Mouse (Mus musculus) limb, embryonic 13.5 days (tissue): ENCODE data around the gene Adh4. TPM values are rescaled to one million over a fixed set of nuclear protein-coding genes. Genes with fewer than 3 reads are reported as not detected.

ENCODE experiments used
- ATAC-seq: fragments of 200-750 bp; cut with Nextera tagmentation; 2 replicates; pipeline ENCODE4 v1.8.0; 2017; ENCODE audit warnings: low read depth, moderate number of reproducible peaks, moderate TSS enrichment; ENCODE audit not compliant: low FRiP score
- H3K27ac ChIP-seq: fragments of 300-500 bp; sonication (generic); 2 replicates; pipeline ENCODE4 v1.5.1; 2015; ENCODE audit warnings: inconsistent platforms, mild to moderate bottlenecking, moderate library complexity
- H3K27me3 ChIP-seq: fragments of 300-500 bp; sonication (generic); 2 replicates; pipeline ENCODE4 v1.6.1; 2015; ENCODE audit warnings: mild to moderate bottlenecking, inconsistent platforms
- H3K36me3 ChIP-seq: fragments of 300-500 bp; sonication (generic); 2 replicates; pipeline ENCODE4 v1.6.1; 2015; ENCODE audit warnings: inconsistent platforms, mild to moderate bottlenecking, moderate library complexity
- H3K4me1 ChIP-seq: fragments of 300-500 bp; sonication (generic); 2 replicates; pipeline ENCODE4 v1.6.1; 2015; ENCODE audit warnings: inconsistent platforms
- H3K4me2 ChIP-seq: fragments of 300-500 bp; sonication (generic); replicated peaks from 2 replicates; pipeline ENCODE4 v1.6.1; 2015; ENCODE audit warnings: inconsistent platforms, mild to moderate bottlenecking, moderate library complexity
- H3K4me3 ChIP-seq: fragments of 300-500 bp; sonication (generic); 2 replicates; pipeline ENCODE4 v1.5.1; 2015; ENCODE audit warnings: moderate library complexity, mild to moderate bottlenecking, inconsistent platforms
- H3K9ac ChIP-seq: fragments of 300-500 bp; sonication (generic); 2 replicates; pipeline ENCODE4 v1.6.1; 2015; ENCODE audit warnings: mild to moderate bottlenecking, inconsistent platforms
- H3K9me3 ChIP-seq: fragments of 300-500 bp; sonication (generic); 2 replicates; pipeline ENCODE4 v1.6.1; 2016; ENCODE audit warnings: inconsistent platforms
- WGBS: fragments of 180-500 bp; shearing (Covaris S2); methylation state at CpG from one replicate; pipeline ENCODE4 v1.1.7; 2015; 5-methylcytosine and 5-hydroxymethylcytosine counted together
- polyA plus RNA-seq: library from polyadenylated mRNA; unstranded; fragments of >200 nt; fragmentation: Nextera tagmentation; extraction: Ambion mirVana; gene quantifications from 2 replicates; pipeline ENCODE4 v1.2.1, GENCODE M21; 2015

Gene Adh4
- polyA plus RNA-seq, 1 experiment from 2014 or later, result not detected

DNA sequence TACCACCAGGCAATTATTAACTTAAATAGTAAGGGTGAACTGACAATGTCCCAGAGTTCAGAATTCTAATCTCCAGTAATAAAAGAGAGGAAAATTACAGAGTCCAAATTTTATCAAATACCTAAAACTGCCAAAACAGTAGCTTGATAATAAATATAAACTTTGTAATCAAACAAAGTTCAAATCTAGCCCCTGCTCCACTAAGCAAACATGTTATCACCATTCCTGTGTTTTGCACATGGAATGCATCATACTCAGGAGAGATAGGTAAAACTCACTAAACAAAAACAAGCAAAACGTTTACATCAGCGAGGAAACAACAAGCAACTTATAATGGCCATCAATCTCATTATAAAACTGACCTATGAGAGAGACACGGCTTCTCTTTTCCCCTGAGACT is 5.1 kb upstream of the Adh4 start:
- Histone ChIP-seq H3K9me3 (no peaks in the 10 kb centered on the region), H3K4me1 (no peaks in the 10 kb centered on the region), H3K27ac (no peak overlapping the region), H3K4me2 (no peak overlapping the region), H3K36me3 (no peaks in the 10 kb centered on the region), H3K27me3 (no peaks in the 10 kb centered on the region), H3K9ac (no peak overlapping the region), H3K4me3 (no peak overlapping the region)
- no peak for ATAC-seq
- WGBS, result 75% methylated on average over 3 of the region's 3 CpGs

DNA sequence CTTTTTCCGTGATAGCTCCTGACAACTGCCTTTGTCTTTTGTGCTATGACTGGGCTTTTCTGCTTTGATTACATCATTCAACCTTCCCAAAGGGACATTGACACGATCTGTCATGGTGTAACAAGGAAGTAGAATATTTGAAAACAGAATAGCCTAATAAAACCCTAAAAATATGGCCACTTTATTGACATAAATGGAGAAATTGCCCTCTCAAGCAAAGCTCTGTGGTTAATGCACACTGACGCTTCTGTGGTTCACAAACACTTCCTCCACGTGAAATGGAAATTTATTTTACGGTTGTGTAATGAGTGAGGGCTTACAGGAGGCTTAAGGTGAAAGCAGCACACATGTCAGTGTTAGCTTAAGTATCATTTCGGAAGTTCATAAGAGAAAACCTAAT is 4.1 kb downstream of the Adh4 start:
- H3K36me3 ChIP-seq, result no peaks in the 10 kb centered on the region
- H3K9me3 ChIP-seq, result no peaks in the 10 kb centered on the region
- H3K27ac ChIP-seq, result no peak overlapping the region
- H3K4me1 ChIP-seq, result no peaks in the 10 kb centered on the region
- WGBS, result 37% methylated on average over 6 of the region's 6 CpGs
- no peak overlapping the region for H3K4me2 ChIP-seq
- H3K9ac ChIP-seq, result no peak overlapping the region
- H3K4me3 ChIP-seq, result no peak overlapping the region
- H3K27me3 ChIP-seq, result no peaks in the 10 kb centered on the region
- no peak for ATAC-seq

GRCm38 (mm10) chr3:138420385-138420784 is 5.1 kb downstream of the Adh4 start:
- H3K9me3 ChIP-seq, result no peaks in the 10 kb centered on the region
- 91% methylated on average over 3 of the region's 3 CpGs for WGBS
- H3K4me1 ChIP-seq, result no peaks in the 10 kb centered on the region
- H3K4me2 ChIP-seq, result no peak overlapping the region
- H3K36me3 ChIP-seq, result no peaks in the 10 kb centered on the region
- H3K9ac ChIP-seq, result no peak overlapping the region
- ATAC-seq, result no peak
- no peak overlapping the region for H3K27ac ChIP-seq
- H3K27me3 ChIP-seq, result no peaks in the 10 kb centered on the region
- no peak overlapping the region for H3K4me3 ChIP-seq

DNA sequence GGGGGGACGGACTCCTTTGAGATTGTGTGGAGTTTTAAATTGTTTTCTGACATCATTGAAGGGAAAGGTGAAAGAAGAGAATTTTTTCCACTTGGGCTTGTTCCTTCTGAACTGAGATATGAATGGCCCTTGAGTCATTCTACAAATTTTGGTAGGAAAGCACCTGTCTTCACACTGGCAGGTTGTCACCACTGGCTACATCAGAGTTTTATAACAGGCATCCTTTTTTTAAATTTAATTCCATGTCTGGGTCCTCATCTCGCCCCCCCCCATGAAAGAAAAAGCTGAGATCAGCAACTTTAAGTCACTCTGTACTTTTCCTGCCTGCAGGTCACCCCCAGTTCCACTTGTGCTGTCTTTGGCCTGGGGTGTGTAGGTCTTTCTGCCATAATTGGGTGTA is 8.4 kb downstream of the Adh4 start:
- H3K4me3 ChIP-seq, result no peak overlapping the region
- ATAC-seq, result no peak
- WGBS, result 67% methylated on average over 2 of the region's 2 CpGs
- no peak overlapping the region for H3K4me2 ChIP-seq
- H3K27ac ChIP-seq, result no peak overlapping the region
- no peaks in the 10 kb centered on the region for H3K9me3 ChIP-seq
- H3K36me3 ChIP-seq, result no peaks in the 10 kb centered on the region
- H3K9ac ChIP-seq, result no peak overlapping the region
- H3K27me3 ChIP-seq, result no peaks in the 10 kb centered on the region
- H3K4me1 ChIP-seq, result no peaks in the 10 kb centered on the region

- no peak overlapping the region for H3K4me2 ChIP-seq
- no peaks in the 10 kb centered on the region for H3K36me3 ChIP-seq
- WGBS, result 63% methylated on average over 4 of the region's 4 CpGs
- H3K27me3 ChIP-seq, result no peaks in the 10 kb centered on the region
- no peaks in the 10 kb centered on the region for H3K4me1 ChIP-seq
- no peak overlapping the region for H3K9ac ChIP-seq
- H3K4me3 ChIP-seq, result no peak overlapping the region
- no peaks in the 10 kb centered on the region for H3K9me3 ChIP-seq
- ATAC-seq, result no peak
- no peak overlapping the region for H3K27ac ChIP-seq
Measured at GRCm38 (mm10) chr3:138424247-138424646, 9.0 kb downstream of the Adh4 start.

GRCm38 (mm10) chr3:138430360-138430976 is 15.2 kb downstream of the Adh4 start:
- H3K4me3 ChIP-seq, result no peak overlapping the region
- H3K4me2 ChIP-seq, result no peak overlapping the region
- no peak overlapping the region for H3K27ac ChIP-seq
- ATAC-seq, result no peak
- H3K4me1 ChIP-seq, result no peaks in the 10 kb centered on the region
- no peak overlapping the region for H3K9ac ChIP-seq
- WGBS, result 81% methylated on average over 6 of the region's 6 CpGs
- H3K9me3 ChIP-seq, result no peaks in the 10 kb centered on the region
- no peaks in the 10 kb centered on the region for H3K36me3 ChIP-seq
- H3K27me3 ChIP-seq, result no peaks in the 10 kb centered on the region

DNA sequence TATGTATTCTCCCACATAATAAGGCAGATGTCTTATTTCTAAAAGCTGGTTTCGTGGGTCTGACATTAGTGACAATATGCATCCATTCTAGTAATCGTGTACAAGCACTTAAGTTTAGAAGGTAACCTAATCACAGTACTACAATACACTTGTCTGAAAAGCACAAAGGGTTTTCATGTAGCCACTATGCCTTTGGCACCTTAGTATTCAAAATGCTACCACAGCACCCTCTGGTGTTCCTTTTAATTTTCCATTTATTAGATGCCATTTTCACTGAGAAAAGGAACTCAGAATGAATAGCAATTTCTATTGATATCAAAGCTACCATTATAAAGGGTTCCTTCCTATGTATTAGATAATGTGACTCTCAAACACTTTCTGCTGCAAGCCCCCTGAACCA is 16.6 kb downstream of the Adh4 start:
- ATAC-seq, result no peak
- H3K27ac ChIP-seq, result no peak overlapping the region
- H3K36me3 ChIP-seq, result no peaks in the 10 kb centered on the region
- H3K4me3 ChIP-seq, result no peak overlapping the region
- WGBS, result 78% methylated on average over 2 of the region's 2 CpGs
- H3K9me3 ChIP-seq, result no peaks in the 10 kb centered on the region
- H3K4me1 ChIP-seq, result no peaks in the 10 kb centered on the region
- no peak overlapping the region for H3K4me2 ChIP-seq
- no peak overlapping the region for H3K9ac ChIP-seq
- H3K27me3 ChIP-seq, result no peaks in the 10 kb centered on the region

DNA sequence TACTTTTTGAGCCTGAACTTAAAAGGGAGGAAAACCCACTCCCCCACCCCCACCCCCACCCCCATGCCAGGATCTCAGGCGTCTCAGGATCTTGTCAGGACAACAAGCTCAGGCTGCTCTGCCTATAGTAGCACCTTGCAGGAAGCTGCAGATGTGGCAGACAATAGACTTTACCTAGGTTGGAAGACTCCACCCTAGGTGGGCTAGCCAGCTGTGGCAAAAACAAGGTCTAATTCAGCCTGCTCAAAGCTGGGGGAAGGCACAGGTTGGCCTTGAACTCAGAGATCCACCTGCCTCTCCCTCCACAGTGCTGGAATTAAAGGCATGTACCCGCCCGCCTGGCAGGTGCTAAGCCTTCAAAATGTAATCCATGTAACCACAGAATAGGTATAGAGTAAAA is 23.4 kb downstream of the Adh4 start:
- Histone ChIP-seq H3K4me3 (no peak overlapping the region), H3K27me3 (no peaks in the 10 kb centered on the region), H3K36me3 (no peaks in the 10 kb centered on the region), H3K9me3 (no peaks in the 10 kb centered on the region), H3K4me2 (no peak overlapping the region), H3K9ac (no peak overlapping the region), H3K4me1 (peaks cover 4% of the 10 kb centered on the region), H3K27ac (no peak overlapping the region)
- ATAC-seq, result no peak
- 66% methylated on average over 3 of the region's 3 CpGs for WGBS

- Histone ChIP-seq H3K36me3 (peaks cover 22% of the 10 kb centered on the region), H3K9me3 (no peaks in the 10 kb centered on the region), H3K27ac (peak overlapping the region; percentile 87), H3K9ac (peak overlapping the region; percentile 75), H3K4me1 (peaks cover 13% of the 10 kb centered on the region), H3K4me3 (peak overlapping the region; percentile 79), H3K4me2 (peak overlapping the region; percentile 83), H3K27me3 (no peaks in the 10 kb centered on the region)
- 2% methylated on average over 9 of the region's 9 CpGs for WGBS
- ATAC-seq, result no peak; the same call in 1 of the 2 replicates
Measured at GRCm38 (mm10) chr3:138442203-138442602, 26.9 kb downstream of the Adh4 start.

DNA sequence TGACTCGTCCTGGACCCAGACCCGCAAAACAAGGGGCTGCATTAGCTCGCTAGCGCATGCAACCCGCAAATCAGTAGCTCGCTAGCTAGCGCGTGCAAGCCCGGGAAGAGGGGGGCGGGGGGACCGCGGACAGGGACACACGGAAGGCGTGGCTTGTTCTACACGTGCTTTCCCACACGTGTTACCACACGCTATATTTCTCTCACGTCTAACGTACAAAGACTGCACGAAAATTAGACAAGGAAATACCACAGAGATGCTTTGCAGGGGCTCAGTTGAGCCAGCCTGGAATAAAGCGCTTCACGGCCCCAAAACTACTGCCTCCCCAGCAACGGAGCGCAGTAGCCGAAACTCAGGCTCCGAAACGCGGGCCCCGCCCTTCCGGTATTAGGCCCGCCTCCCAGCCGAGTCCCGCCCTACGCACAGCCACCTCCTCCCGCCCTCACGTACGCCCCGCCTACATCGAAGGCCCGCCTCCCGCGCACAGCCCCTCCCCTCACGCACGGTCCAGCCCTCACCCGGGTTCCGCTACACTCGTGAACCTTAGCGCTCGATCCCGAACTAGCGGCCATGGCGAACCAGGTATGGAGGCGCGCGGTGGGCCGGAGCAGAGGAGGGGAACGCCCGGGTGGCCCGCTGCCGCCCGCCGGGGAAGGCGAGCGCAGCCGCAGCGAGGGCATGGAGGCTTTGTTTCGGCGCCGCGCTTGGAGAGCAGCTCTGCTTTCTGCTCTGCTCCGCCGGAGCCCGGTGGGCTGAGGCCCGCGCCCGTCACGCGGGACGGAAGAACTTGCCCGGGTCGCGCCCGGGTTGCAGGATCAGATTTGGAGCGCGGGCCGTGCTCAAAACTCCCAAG is 27.6 kb downstream of the Adh4 start, which contains the start of gene Adh5:
TSS of gene Adh5 (plus strand) at position 482 of the 853 bp plus-strand sequence.
- H3K27me3 ChIP-seq, result no peaks in the 10 kb centered on the region
- H3K4me2 ChIP-seq, result peak within 1 kb of the TSS; percentile 83
- whole genome bisulfite sequencing, result under 1% methylated on average over 86 of the region's 86 CpGs
- H3K36me3 ChIP-seq, result peaks cover 28% of the 10 kb centered on the region
- peaks cover 13% of the 10 kb centered on the region for H3K4me1 ChIP-seq
- H3K9me3 ChIP-seq, result no peaks in the 10 kb centered on the region
- H3K4me3 ChIP-seq, result peak within 1 kb of the TSS; percentile 79
- peak; percentile 99 for ATAC-seq
- peak within 1 kb of the TSS; percentile 93 for H3K9ac ChIP-seq
- H3K27ac ChIP-seq, result peak within 1 kb of the TSS; percentile 87

- 4% methylated on average over 9 of the region's 9 CpGs for WGBS
- peaks cover 34% of the 10 kb centered on the region for H3K36me3 ChIP-seq
Measured at GRCm38 (mm10) chr3:138443465-138443771, 28.2 kb downstream of the Adh4 start.

GRCm38 (mm10) chr3:138448077-138448860 is 33.0 kb downstream of the Adh4 start:
- ATAC-seq, result no peak
- Histone ChIP-seq H3K9ac (no peak overlapping the region), H3K27ac (no peak overlapping the region), H3K4me1 (peaks cover 23% of the 10 kb centered on the region), H3K36me3 (peaks cover 79% of the 10 kb centered on the region), H3K4me2 (no peak overlapping the region), H3K27me3 (peaks cover 3% of the 10 kb centered on the region; the same call in 1 of the 2 replicates), H3K9me3 (no peaks in the 10 kb centered on the region), H3K4me3 (no peak overlapping the region)
- WGBS, result 74% methylated on average over 12 of the region's 12 CpGs

More at GRCm38 (mm10) chr3:138443465-138443771, 28.2 kb downstream of the Adh4 start:
- peak overlapping the region; percentile 87 for H3K27ac ChIP-seq
- H3K4me3 ChIP-seq, result peak overlapping the region; percentile 79
- H3K4me1 ChIP-seq, result peaks cover 13% of the 10 kb centered on the region
- H3K27me3 ChIP-seq, result peaks cover 3% of the 10 kb centered on the region; the same call in 1 of the 2 replicates
- no peak for ATAC-seq
- H3K4me2 ChIP-seq, result peak overlapping the region; percentile 83
- H3K9ac ChIP-seq, result peak overlapping the region; percentile 93
- H3K9me3 ChIP-seq, result no peaks in the 10 kb centered on the region
